ENCODE assay signal across 24 mouse cellular contexts in genomic region chr16:38538716-38539380, GRCm38 (mm10).
"Had no signal": no experiment of that assay in that cellular context is flagged by ENCODE, and none has a peak within 500 bp of the region (broad histone marks: within the 10 kb centered on the region; RNA-seq: fewer than 3 reads in every experiment).

No protein-coding gene starts in this region.

- DNase-seq: kidney, adult 2 months; kidney, postnatal 10 days; kidney, postnatal 36 days; layer of hippocampus, postnatal 36 days; liver, postnatal 0 days; lung, embryonic 14.5 days; lung, postnatal 36 days; midbrain, embryonic 14.5 days; right cerebral cortex, postnatal 14 days; right cerebral cortex, postnatal 4 days; thymus, adult 2 months; thymus, postnatal 14 days; thymus, postnatal 4 days had no signal

- H3K27me3 ChIP-seq: kidney, embryonic 15.5 days; limb, embryonic 12.5 days; limb, embryonic 15.5 days; neural tube, embryonic 13.5 days had no signal

- H3K9ac ChIP-seq: kidney, embryonic 15.5 days; limb, embryonic 12.5 days; limb, embryonic 15.5 days; liver, embryonic 14.5 days; liver, postnatal 0 days; lung, embryonic 14.5 days; neural tube, embryonic 13.5 days had no signal

- H3K9me3 ChIP-seq: kidney, embryonic 15.5 days; limb, embryonic 12.5 days; limb, embryonic 15.5 days; neural tube, embryonic 13.5 days had no signal

- H3K4me3 ChIP-seq: kidney, embryonic 15.5 days; left cerebral cortex, adult 2 months; limb, embryonic 12.5 days; limb, embryonic 15.5 days; myocyte; neural tube, embryonic 13.5 days had no signal

- H3K27ac ChIP-seq: kidney, embryonic 15.5 days; left cerebral cortex, adult 2 months; limb, embryonic 12.5 days; limb, embryonic 15.5 days; liver, embryonic 14.5 days; neural tube, embryonic 13.5 days; stomach, postnatal 0 days had no signal

- H3K4me2 ChIP-seq: kidney, embryonic 15.5 days; limb, embryonic 12.5 days; limb, embryonic 15.5 days; liver, embryonic 11.5 days; lung, embryonic 14.5 days; midbrain, embryonic 11.5 days; neural tube, embryonic 13.5 days had no signal

- H3K4me1 ChIP-seq: kidney, embryonic 15.5 days; limb, embryonic 12.5 days; limb, embryonic 15.5 days; neural tube, embryonic 13.5 days had no signal

- ATAC-seq: liver, postnatal 0 days; lung, postnatal 0 days had no signal
